Mouse (Mus musculus): ENCODE results near the gene Srgap2. TPM values are rescaled to one million over a fixed set of nuclear protein-coding genes. Genes with fewer than 3 reads are reported as not detected.

Srgap2 gene
- total RNA-seq, 2 experiments from 2014 or later = 34.2 to 36.0 TPM

GRCm38 (mm10) chr1:131423061-131423460, 104.1 kb downstream of the Srgap2 start:
- no peak for DNase-seq
- intact Hi-C loops (cut with DNase I) = no loop called here

DNA sequence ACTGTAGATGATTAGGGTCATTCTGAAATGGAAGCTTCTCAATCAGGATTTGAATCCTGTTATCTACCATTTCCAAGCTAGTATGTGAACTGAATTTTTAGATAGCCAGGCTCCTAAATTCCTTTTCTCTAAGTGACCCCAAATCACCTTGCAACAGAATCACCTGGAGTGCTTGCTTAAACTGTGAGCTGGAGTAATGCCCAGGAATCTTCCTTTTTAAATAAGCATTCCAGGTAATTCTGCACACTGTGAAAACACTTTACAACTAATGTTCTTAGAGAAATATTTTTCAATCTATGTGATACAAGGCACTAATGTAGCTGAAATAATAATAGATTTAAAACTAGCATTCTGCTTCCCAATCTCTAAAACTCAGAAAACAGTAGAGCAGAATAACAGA, 106.0 kb downstream of the Srgap2 start:
- intact Hi-C loops (cut with DNase I) = no loop called here
- no peak for DNase-seq

DNA sequence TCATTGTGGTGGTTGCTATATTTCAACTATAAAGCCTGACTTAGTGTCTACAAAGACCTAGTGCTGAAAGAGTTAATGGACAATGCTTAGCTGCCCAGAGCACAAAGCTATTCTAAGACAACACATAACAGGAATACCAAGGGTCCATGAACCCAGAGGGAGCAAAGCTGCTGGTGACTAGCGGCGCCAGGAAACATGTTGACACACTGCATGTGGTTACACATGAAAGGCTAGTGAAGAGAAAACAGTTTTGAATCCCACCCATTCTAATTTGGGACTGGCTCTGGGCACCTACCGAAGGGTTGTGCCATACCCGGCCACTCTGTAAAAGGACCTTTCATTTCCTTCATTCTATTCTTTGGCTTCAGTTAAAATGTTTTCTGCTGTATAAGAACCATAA, 106.5 kb downstream of the Srgap2 start:
- intact Hi-C loops (cut with DNase I) = no loop called here
- DNase-seq = peak in 1 of 2 experiments; percentile 31

- intact Hi-C loops (cut with DNase I) = no loop called here
- peak in 1 of 2 experiments; percentile 51 for DNase-seq
Observed at GRCm38 (mm10) chr1:131419307-131419706, 107.8 kb downstream of the Srgap2 start.

DNA sequence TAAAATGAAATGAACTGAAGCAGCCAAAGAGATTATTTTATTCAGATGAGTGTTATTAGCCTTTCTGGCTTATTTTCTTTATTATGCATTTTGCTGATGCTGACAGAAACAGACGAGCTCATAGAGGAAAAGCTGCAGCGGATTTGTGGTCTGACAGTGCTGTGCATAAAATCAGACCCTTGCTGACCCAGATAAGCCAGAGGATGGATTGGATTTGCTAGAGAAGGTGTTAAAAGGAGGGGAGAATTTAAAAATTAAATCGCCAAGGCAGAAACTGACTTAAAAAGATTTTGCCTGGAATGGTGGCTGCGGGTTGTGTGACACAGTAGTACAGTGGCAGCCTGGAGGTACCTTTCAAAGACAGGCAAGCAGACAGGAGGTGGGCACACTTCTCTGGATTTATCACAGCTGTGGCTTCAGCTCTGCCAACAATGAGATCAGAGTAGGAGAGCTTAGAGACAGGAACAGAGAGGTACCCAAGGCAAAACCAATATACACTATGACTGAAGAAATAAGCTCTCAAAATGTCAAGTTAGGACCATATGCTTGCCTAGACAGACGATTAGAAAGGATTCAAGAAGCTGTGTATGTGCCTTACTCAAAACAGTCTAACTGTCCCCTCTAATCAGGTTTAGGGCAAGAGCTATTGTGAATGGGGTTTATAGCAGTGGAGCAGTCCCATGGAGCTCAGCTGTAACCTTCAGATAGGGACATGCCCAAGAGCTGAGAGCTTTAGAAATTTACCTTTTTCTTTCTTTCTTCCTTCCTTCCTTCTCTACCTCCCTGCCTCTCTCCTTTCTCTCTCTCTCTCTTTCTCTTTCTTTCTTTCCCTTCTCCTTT, 109.1 kb downstream of the Srgap2 start:
- no peak for DNase-seq
- intact Hi-C loops (cut with DNase I) = no loop called here

- intact Hi-C loops (cut with DNase I) = no loop called here
- DNase-seq = no peak
Observed at GRCm38 (mm10) chr1:131417059-131417750, 109.9 kb downstream of the Srgap2 start.

GRCm38 (mm10) chr1:131403567-131403966, 123.6 kb downstream of the Srgap2 start:
- DNase-seq = no peak
- intact Hi-C loops (cut with DNase I) = no loop called here

DNA sequence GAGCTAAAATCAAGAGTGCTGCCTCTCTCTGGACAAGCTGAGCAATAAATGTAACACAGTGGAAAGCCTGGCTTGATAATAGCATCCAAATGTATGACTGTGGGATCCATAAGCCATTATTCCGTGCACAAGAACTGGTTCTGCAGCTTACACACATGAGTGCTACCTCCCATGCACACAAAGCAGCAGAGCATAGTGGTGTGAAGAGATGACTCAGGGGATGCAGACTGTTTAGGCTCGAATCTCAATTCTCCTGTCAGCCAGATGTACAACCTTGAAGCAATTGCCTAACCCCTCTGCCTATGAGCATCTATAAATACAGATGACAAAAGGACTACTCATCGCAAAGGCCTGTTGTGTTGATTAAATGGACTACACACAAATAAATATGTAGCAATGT, 126.3 kb downstream of the Srgap2 start:
- intact Hi-C loops (cut with DNase I) = no loop called here
- no peak for DNase-seq

DNA sequence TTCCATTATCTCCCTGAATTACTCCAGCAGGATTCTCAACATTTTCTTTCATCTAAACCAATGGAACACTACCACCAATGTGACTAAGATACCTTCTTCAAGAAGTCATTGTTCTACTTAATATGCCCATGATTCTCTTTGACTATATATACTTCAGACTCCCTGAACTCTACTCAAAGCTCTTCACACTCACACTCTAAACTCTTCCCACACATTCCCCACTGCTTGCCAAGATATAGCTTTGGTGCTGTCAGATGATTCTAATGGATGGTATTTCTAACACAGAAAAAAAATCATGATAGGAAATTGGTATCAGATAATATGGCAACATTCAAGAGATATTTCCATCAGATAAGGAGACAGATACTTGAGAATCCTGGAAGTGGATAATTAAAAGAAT, 129.0 kb downstream of the Srgap2 start:
- intact Hi-C loops (cut with DNase I) = no loop called here

GRCm38 (mm10) chr1:131384406-131384805, 142.7 kb downstream of the Srgap2 start:
- intact Hi-C loops (cut with DNase I) = no loop called here
- DNase-seq = peak; percentile 24 to 34

More for the DNA sequence above, 129.0 kb downstream of the Srgap2 start:
- no peak for DNase-seq

GRCm38 (mm10) chr1:131382184-131382583, 145.0 kb downstream of the Srgap2 start:
- no peak for DNase-seq
- intact Hi-C loops (cut with DNase I) = no loop called here

DNA sequence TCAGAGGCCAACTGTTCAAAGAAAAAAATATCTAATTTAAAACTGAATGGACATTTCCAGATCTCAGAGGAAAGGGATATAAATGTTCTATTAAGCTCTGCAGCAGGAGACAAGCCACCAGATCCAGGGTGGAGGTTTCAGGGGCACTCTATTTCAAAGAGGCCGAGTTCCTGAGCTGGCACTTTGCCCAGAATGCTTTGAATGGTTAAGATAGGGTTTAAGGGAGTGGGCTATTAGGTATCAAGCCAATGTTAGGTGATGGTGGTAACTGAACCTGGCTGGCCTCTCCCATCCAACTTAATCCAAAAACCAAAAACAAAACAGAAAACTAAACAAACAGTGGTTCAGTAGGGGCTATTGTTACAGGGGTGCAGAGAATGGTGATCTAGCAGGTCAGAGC, 146.9 kb downstream of the Srgap2 start:
- DNase-seq = peak in 1 of 2 experiments; percentile 33
- intact Hi-C loops (cut with DNase I) = no loop called here

- intact Hi-C loops (cut with DNase I) = no loop called here
- DNase-seq = no peak
Observed at GRCm38 (mm10) chr1:131378914-131379474, 148.2 kb downstream of the Srgap2 start.

DNA sequence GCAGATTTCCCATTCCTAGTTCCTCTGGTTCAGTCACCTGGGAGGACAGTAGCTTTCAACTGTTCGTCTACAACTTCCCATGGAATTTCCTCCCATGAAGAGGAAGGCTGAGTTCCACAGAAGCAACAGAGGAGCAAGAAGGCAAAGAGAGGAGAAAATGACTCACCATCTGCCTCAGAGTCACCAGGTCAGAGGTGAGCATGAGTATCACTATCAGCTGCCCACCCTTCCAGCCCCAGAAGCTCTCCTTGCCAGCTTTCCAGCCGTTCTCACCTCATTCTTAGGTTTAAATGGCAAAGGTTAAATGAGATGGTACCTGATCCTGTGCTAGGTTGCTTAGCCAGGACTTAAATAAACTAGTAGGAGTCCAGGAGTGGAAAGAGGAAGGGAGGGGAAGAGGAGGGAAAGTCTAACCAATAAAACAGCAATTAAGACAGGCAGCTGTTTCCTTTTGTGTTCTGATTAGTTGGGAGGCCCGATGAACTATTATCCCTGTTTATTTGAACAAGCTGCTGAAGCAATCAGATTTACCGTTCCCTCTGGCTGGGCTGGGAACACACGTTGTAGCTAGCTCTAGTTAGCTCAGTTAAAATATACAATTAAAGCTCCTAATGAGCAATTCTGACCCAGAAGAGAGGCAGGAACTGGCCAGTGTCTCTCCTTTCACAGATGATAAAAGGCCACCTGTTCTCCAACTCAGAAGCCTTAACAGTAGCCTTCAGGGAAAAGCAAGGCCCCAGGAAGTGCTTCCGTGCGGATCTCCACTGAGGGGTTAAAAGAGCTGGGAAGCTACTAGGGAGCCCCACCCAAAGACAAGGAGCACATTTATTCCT, 148.9 kb downstream of the Srgap2 start:
- intact Hi-C loops (cut with DNase I) = no loop called here
- DNase-seq = peak; percentile 23 to 41

GRCm38 (mm10) chr1:131365832-131366231, 161.3 kb downstream of the Srgap2 start:
- no peak for DNase-seq

GRCm38 (mm10) chr1:131364432-131364831, 162.7 kb downstream of the Srgap2 start:
- DNase-seq = no peak

More at GRCm38 (mm10) chr1:131365832-131366231, 161.3 kb downstream of the Srgap2 start:
- intact Hi-C loops (cut with DNase I) = no loop called here

GRCm38 (mm10) chr1:131363887-131364286, 163.3 kb downstream of the Srgap2 start:
- no peak for DNase-seq
- intact Hi-C loops (cut with DNase I) = loop anchor here (2.0 to 5.0 kb wide), 2 partner anchors 163 to 191 kb away; partner anchors contain the start of genes Fam72a and Srgap2

More at GRCm38 (mm10) chr1:131364432-131364831, 162.7 kb downstream of the Srgap2 start:
- intact Hi-C loops (cut with DNase I) = loop anchor here (5.0 kb wide), 1 partner anchor 163 kb away; the partner anchor contains the start of genes Fam72a and Srgap2

- intact Hi-C loops (cut with DNase I) = loop anchor here (2.0 to 5.0 kb wide), 2 partner anchors 165 to 193 kb away; partner anchors contain the start of genes Fam72a and Srgap2
- peak; percentile 35 to 53 for DNase-seq
Observed at GRCm38 (mm10) chr1:131362089-131362488, 165.1 kb downstream of the Srgap2 start.

DNA sequence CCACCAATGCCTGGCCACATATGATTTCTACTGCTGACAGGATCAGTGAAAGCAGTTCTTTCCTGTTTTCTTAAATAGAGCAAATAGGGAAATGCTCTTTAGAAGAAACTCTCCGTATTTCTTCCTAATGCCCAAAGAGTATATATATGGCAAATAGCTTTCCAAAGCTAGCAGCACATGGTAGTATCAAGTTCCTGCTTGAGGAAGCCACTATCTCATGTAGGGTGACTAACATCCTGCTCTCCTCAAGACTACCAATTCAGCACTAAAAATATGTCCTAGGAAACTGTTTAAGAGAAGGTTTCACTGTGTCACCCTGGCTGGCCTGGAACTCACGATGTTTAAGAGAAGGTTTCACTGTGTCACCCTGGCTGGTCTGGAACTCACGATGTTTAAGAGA, 166.4 kb downstream of the Srgap2 start:
- intact Hi-C loops (cut with DNase I) = loop anchor here (5.0 kb wide), 1 partner anchor 167 kb away; the partner anchor contains the start of genes Fam72a and Srgap2

GRCm38 (mm10) chr1:131359609-131360008, 167.5 kb downstream of the Srgap2 start:
- intact Hi-C loops (cut with DNase I) = loop anchor here (5.0 kb wide), 1 partner anchor 168 kb away; the partner anchor contains the start of genes Fam72a and Srgap2

More for the DNA sequence above, 166.4 kb downstream of the Srgap2 start:
- DNase-seq = no peak

More at GRCm38 (mm10) chr1:131359609-131360008, 167.5 kb downstream of the Srgap2 start:
- no peak for DNase-seq
